Mouse (Mus musculus): ENCODE results near the gene Cend1. TPM values are rescaled to one million over a fixed set of nuclear protein-coding genes. Genes with fewer than 3 reads are reported as not detected.
A peak's percentile ranks its signal among the peaks of the same experiment; 100 is the strongest.

Gene Cend1
- polyA plus RNA-seq, 1 experiment = 204 TPM

- DNase-seq (ENCODE audit: extremely low spot score in 1 of 2, low spot score in 1 of 2) = no peak
Observed at GRCm38 (mm10) chr7:141395348-141395747, 33.9 kb downstream of the Cend1 start.

- DNase-seq (ENCODE audit: extremely low spot score in 1 of 2, low spot score in 1 of 2) = peak in 1 of 2 experiments; percentile 53
Observed at GRCm38 (mm10) chr7:141394771-141395170, 34.5 kb downstream of the Cend1 start.

- no peak for DNase-seq (ENCODE audit: extremely low spot score in 1 of 2, low spot score in 1 of 2)
Observed at GRCm38 (mm10) chr7:141394158-141394557, 35.1 kb downstream of the Cend1 start.

- no peak for DNase-seq (ENCODE audit: extremely low spot score in 1 of 2, low spot score in 1 of 2)
Observed at GRCm38 (mm10) chr7:141392552-141393222, 36.6 kb downstream of the Cend1 start.

- peak; percentile 93 to 97 for DNase-seq (ENCODE audit: extremely low spot score in 1 of 2, low spot score in 1 of 2)
Observed at GRCm38 (mm10) chr7:141391625-141392551, 37.4 kb downstream of the Cend1 start, which contains the start of gene Taldo1. Gene Taldo1 (plus strand): TSS chr7:141392199.

- DNase-seq (ENCODE audit: extremely low spot score in 1 of 2, low spot score in 1 of 2) = no peak
Observed at GRCm38 (mm10) chr7:141390326-141391259, 38.7 kb downstream of the Cend1 start.

GRCm38 (mm10) chr7:141388487-141389109 is 40.7 kb downstream of the Cend1 start:
- DNase-seq (ENCODE audit: extremely low spot score in 1 of 2, low spot score in 1 of 2) = no peak

GRCm38 (mm10) chr7:141387807-141388486 is 41.3 kb downstream of the Cend1 start:
- DNase-seq (ENCODE audit: extremely low spot score in 1 of 2, low spot score in 1 of 2) = no peak

- DNase-seq (ENCODE audit: extremely low spot score in 1 of 2, low spot score in 1 of 2) = peak in 1 of 2 experiments; percentile 10
Observed at GRCm38 (mm10) chr7:141381068-141381835, 48.0 kb downstream of the Cend1 start.

GRCm38 (mm10) chr7:141379584-141379983 is 49.7 kb downstream of the Cend1 start:
- no peak for DNase-seq (ENCODE audit: extremely low spot score in 1 of 2, low spot score in 1 of 2)

Other genes with a start within 250 kb of the Cend1 start
- 243 and 245 TPM in 2 replicates for gene Hras, start 235.5 kb downstream of the Cend1 start, polyA plus RNA-seq (2012; rRNA removed)
- 4.8 and 5.5 TPM in 2 replicates for gene Lrrc56, start 235.3 kb downstream of the Cend1 start, polyA plus RNA-seq (2012; rRNA removed)
- 0.17 and 0.20 TPM in 2 replicates for gene Lmntd2, start 215.4 kb downstream of the Cend1 start, polyA plus RNA-seq (2012; rRNA removed)
- 1.8 and 2.3 TPM in 2 replicates for gene Rassf7, start 213.6 kb downstream of the Cend1 start, polyA plus RNA-seq (2012; rRNA removed)
- 31.0 and 35.1 TPM in 2 replicates for gene Phrf1, start 200.7 kb downstream of the Cend1 start, polyA plus RNA-seq (2012; rRNA removed)
- gene Irf7, start 163.0 kb downstream of the Cend1 start, polyA plus RNA-seq (2012; rRNA removed) = 7.7 and 8.6 TPM in 2 replicates
- gene Cdhr5, start 152.7 kb downstream of the Cend1 start, polyA plus RNA-seq (2012; rRNA removed) = not detected in 2 replicates
- gene Sct, start 150.4 kb downstream of the Cend1 start, polyA plus RNA-seq (2012; rRNA removed) = 12.4 and 29.9 TPM in 2 replicates
- 0.44 and 0.48 TPM in 2 replicates for gene Drd4, start 137.5 kb downstream of the Cend1 start, polyA plus RNA-seq (2012; rRNA removed)
- gene Deaf1, start 101.8 kb downstream of the Cend1 start, polyA plus RNA-seq (2012; rRNA removed) = 43.0 and 43.8 TPM in 2 replicates
- 60.4 and 64.8 TPM in 2 replicates for gene Tmem80, start 101.8 kb downstream of the Cend1 start, polyA plus RNA-seq (2012; rRNA removed)
- gene Eps8l2, start 90.6 kb downstream of the Cend1 start, polyA plus RNA-seq (2012; rRNA removed) = 4.4 and 5.5 TPM in 2 replicates
- 151 and 152 TPM in 2 replicates for gene Taldo1, start 37.3 kb downstream of the Cend1 start, polyA plus RNA-seq (2012; rRNA removed)
- gene Gatd1, start 15.4 kb downstream of the Cend1 start, polyA plus RNA-seq (2012; rRNA removed) = 49.9 and 55.6 TPM in 2 replicates
- gene Slc25a22, start 8.4 kb upstream of the Cend1 start, polyA plus RNA-seq (2012; rRNA removed) = 227 and 251 TPM in 2 replicates
- gene Pidd1, start 14.5 kb upstream of the Cend1 start, polyA plus RNA-seq (2012; rRNA removed) = 3.3 and 3.5 TPM in 2 replicates
- gene Rplp2, start 17.9 kb upstream of the Cend1 start, polyA plus RNA-seq (2012; rRNA removed) = 556 and 592 TPM in 2 replicates
- gene Pnpla2, start 25.7 kb upstream of the Cend1 start, polyA plus RNA-seq (2012; rRNA removed) = 27.5 and 29.8 TPM in 2 replicates
- gene Cracr2b, start 31.6 kb upstream of the Cend1 start, polyA plus RNA-seq (2012; rRNA removed) = 5.1 and 8.7 TPM in 2 replicates
- 61.0 and 61.7 TPM in 2 replicates for gene Cd151, start 37.9 kb upstream of the Cend1 start, polyA plus RNA-seq (2012; rRNA removed)
- 41.5 and 47.6 TPM in 2 replicates for gene Polr2l, start 45.6 kb upstream of the Cend1 start, polyA plus RNA-seq (2012; rRNA removed)
- gene Tspan4, start 45.7 kb upstream of the Cend1 start, polyA plus RNA-seq (2012; rRNA removed) = 38.7 and 40.9 TPM in 2 replicates
- 35.8 and 46.7 TPM in 2 replicates for gene Chid1, start 110.4 kb upstream of the Cend1 start, polyA plus RNA-seq (2012; rRNA removed)
- 94.5 and 96.8 TPM in 2 replicates for gene Ap2a2, start 132.7 kb upstream of the Cend1 start, polyA plus RNA-seq (2012; rRNA removed)
- 0.08 TPM in 2 replicates for gene Muc6, start 225.8 kb upstream of the Cend1 start, polyA plus RNA-seq (2012; rRNA removed)

Data from frontal cortex, adult 2 months (tissue).